ENCODE assay signal across 8 mouse cellular contexts in genomic region chr10:93672646-93673479, GRCm38 (mm10). TPM values are rescaled to one million over a fixed set of nuclear protein-coding genes. Genes with fewer than 3 reads are reported as not detected.
DNase-seq lines count a peak whose midpoint lies in the region; ATAC-seq lines count a peak whose summit lies in the region.
"Had no signal": no experiment of that assay in that cellular context is flagged by ENCODE, and none has a peak within 500 bp of the region (broad histone marks: within the 10 kb centered on the region; RNA-seq: fewer than 3 reads in every experiment).

No protein-coding gene starts in this region.

- WGBS in intestine, embryonic 14.5 days = 60% methylated on average over 22 of the region's 22 CpGs
- WGBS in hindbrain, embryonic 14.5 days = 86% methylated on average over 22 of the region's 22 CpGs

- no peaks in the 10 kb centered on the region for H3K27me3 ChIP-seq in intestine, embryonic 14.5 days (replicated peaks; ENCODE audit: control insufficient read depth, insufficient read depth, low read length)
- H3K27me3 ChIP-seq in hindbrain, embryonic 14.5 days (ENCODE audit: control insufficient read depth, insufficient read depth, low read length) = no peaks in the 10 kb centered on the region
- H3K27me3 ChIP-seq: midbrain, embryonic 12.5 days had no signal

- H3K27ac ChIP-seq in intestine, embryonic 14.5 days (ENCODE audit: low read depth) = no peak overlapping the region
- no peak overlapping the region for H3K27ac ChIP-seq in hindbrain, embryonic 14.5 days
- H3K27ac ChIP-seq: midbrain, embryonic 12.5 days had no signal

- no peak overlapping the region for H3K9ac ChIP-seq in intestine, embryonic 14.5 days (ENCODE audit: low read length)
- no peak overlapping the region for H3K9ac ChIP-seq in hindbrain, embryonic 14.5 days
- H3K9ac ChIP-seq: midbrain, embryonic 12.5 days had no signal

- H3K4me3 ChIP-seq in intestine, embryonic 14.5 days (ENCODE audit: low read depth, low read length) = no peak overlapping the region
- no peak overlapping the region for H3K4me3 ChIP-seq in hindbrain, embryonic 14.5 days (replicated peaks; ENCODE audit: low read length)
- H3K4me3 ChIP-seq: midbrain, embryonic 12.5 days had no signal

- no peaks in the 10 kb centered on the region; the same call in 1 of the 2 replicates for H3K9me3 ChIP-seq in intestine, embryonic 14.5 days (ENCODE audit: control insufficient read depth, low read length)
- 0 out of 2 replicates have a peak, but pooled peaks cover 3% of the 10 kb centered on the region for H3K9me3 ChIP-seq in hindbrain, embryonic 14.5 days (ENCODE audit: control insufficient read depth, low read length)

- ATAC-seq in intestine, embryonic 14.5 days (replicated peaks; ENCODE audit: low FRiP score, low TSS enrichment, low read depth) = no peak
- ATAC-seq in hindbrain, embryonic 14.5 days (ENCODE audit: low FRiP score) = no peak

- peak overlapping the region; percentile 1; the same call in 1 of the 2 replicates for H3K4me2 ChIP-seq in intestine, embryonic 14.5 days (ENCODE audit: low read length)
- H3K4me2 ChIP-seq in hindbrain, embryonic 14.5 days (replicated peaks) = no peak overlapping the region
- H3K4me2 ChIP-seq: midbrain, embryonic 12.5 days had no signal

- no peaks in the 10 kb centered on the region for H3K4me1 ChIP-seq in intestine, embryonic 14.5 days (replicated peaks; ENCODE audit: control insufficient read depth, insufficient read depth, low read length)
- H3K4me1 ChIP-seq in hindbrain, embryonic 14.5 days (replicated peaks; ENCODE audit: control insufficient read depth, insufficient read depth, low read length) = no peaks in the 10 kb centered on the region
- H3K4me1 ChIP-seq: midbrain, embryonic 12.5 days had no signal

- no peaks in the 10 kb centered on the region for H3K36me3 ChIP-seq in intestine, embryonic 14.5 days (ENCODE audit: control insufficient read depth, insufficient read depth, low read length)
- no peaks in the 10 kb centered on the region for H3K36me3 ChIP-seq in hindbrain, embryonic 14.5 days (replicated peaks; ENCODE audit: control insufficient read depth, insufficient read depth)

- DNase-seq in brain, adult 2 months (ENCODE audit: low read depth, low spot score) = peak; percentile 89
- DNase-seq in frontal cortex, adult 2 months (ENCODE audit: extremely low spot score in 1 of 2, low spot score in 1 of 2) = peak; percentile 55 to 75
- no peak for DNase-seq in intestine, embryonic 14.5 days (ENCODE audit: low spot score)
- DNase-seq in lung, postnatal 36 days = peak; percentile 44
- DNase-seq in hindbrain, embryonic 14.5 days (ENCODE audit: low spot score) = no peak
- DNase-seq in urinary bladder, postnatal 25 days (ENCODE audit: low spot score) = no peak
- no peak for DNase-seq in cerebellum, postnatal 14 days

RNA-seq across cellular contexts. Expression of gene Ntn4, which starts 32.4 kb away (rescaled TPM):
- polyA plus RNA-seq in frontal cortex, adult 2 months (2012; rRNA removed) = 10.7 and 10.8 TPM in 2 replicates
- 0.52 and 0.65 TPM in 2 replicates for polyA plus RNA-seq in intestine, embryonic 14.5 days (2014; fragmentation: Nextera tagmentation; extraction: Ambion mirVana)
- polyA plus RNA-seq in hindbrain, embryonic 14.5 days (2014; fragmentation: Nextera tagmentation; extraction: Ambion mirVana) = 0.70 and 0.76 TPM in 2 replicates

Comparison
In these comparisons a context has a peak if more than half of its experiments do, and no peak if none do; other contexts are left out.
1. DNase-seq: peak in brain, adult 2 months (single experiment), frontal cortex, adult 2 months (2 of 2) and lung, postnatal 36 days (single experiment); none in intestine, embryonic 14.5 days (single experiment), hindbrain, embryonic 14.5 days (single experiment), urinary bladder, postnatal 25 days (single experiment) and cerebellum, postnatal 14 days (0 of 2).